ENCODE assay signal across 8 mouse cellular contexts in the genomic region with DNA sequence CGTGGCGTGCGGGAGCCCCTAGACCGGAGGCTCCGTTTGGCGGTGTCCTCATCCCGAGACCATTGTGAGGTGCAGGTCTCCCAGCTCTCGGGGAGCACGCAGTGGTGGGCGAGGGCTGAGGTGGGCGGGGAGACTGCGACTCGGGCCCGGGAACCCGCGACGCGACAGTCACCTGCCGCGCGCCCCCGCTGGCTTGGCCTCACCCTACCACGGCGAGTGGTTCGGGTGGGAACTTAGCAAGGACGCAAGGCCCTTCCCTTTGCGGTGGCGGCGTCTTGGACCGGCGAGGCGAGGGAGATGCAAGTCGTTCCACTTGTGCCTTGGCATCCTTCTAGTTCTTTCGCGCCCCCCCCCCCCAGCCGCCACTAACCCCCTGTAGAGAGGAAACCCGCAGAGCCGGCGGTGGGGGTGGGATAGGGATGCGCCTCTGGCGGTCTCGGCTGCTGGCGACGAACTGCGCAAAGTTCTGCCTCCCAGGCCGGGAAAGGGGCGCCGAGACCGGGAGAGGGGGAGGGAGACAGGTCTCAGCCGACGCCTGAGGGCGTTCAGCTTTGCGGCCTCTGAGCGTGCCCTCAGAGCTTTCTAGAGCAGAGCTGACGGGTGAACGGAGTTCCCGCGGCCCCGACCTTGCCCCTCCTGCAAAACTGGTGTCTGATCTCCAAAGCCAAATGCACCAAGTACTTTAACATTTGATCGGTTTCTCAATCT. TPM values are rescaled to one million over a fixed set of nuclear protein-coding genes. Genes with fewer than 3 reads are reported as not detected.
A peak's percentile ranks its signal among the peaks of the same experiment; 100 is the strongest.
DNase-seq lines count a peak whose midpoint lies in the region; ATAC-seq and TF ChIP-seq lines count a peak whose summit lies in the region.

No protein-coding gene starts in this region.

- H3K9ac ChIP-seq in intestine, embryonic 14.5 days (ENCODE audit: low read length), result peak overlapping the region; percentile 77
- H3K9ac ChIP-seq in limb, embryonic 14.5 days (ENCODE audit: low read depth, low read length, severe bottlenecking), result peak overlapping the region; percentile 71
- H3K9ac ChIP-seq in midbrain, embryonic 14.5 days (replicated peaks; ENCODE audit: low read length), result peak overlapping the region; percentile 82

- peak; percentile 40; the same call in 1 of the 2 replicates for ATAC-seq in intestine, embryonic 14.5 days (replicated peaks; ENCODE audit: low FRiP score, low TSS enrichment, low read depth)
- no peak; the same call in 1 of the 2 replicates for ATAC-seq in limb, embryonic 14.5 days (ENCODE audit: low FRiP score, low read depth)
- ATAC-seq in midbrain, embryonic 14.5 days (ENCODE audit: low FRiP score, low TSS enrichment), result peak; percentile 2; the same call in 1 of the 2 replicates

- intact Hi-C loops in heart, postnatal 25 days (cut with DNase I), result loop anchor here (2.0 to 5.0 kb wide), 2 partner anchors 48 to 167 kb away; a partner anchor contains a TSS

- peak; percentile 46 to 66 for DNase-seq in heart, adult 18-20 months
- DNase-seq in heart, postnatal 25 days (ENCODE audit: low spot score), result no peak
- peak; percentile 58 to 75 for DNase-seq in cerebellum, postnatal 25 days
- peak; percentile 39 for DNase-seq in gastrocnemius, adult 18-20 months (ENCODE audit: low spot score)
- DNase-seq in intestine, embryonic 14.5 days (ENCODE audit: low spot score), result peak; percentile 82
- peak; percentile 33 for DNase-seq in limb, embryonic 14.5 days (ENCODE audit: low spot score)
- DNase-seq in midbrain, embryonic 14.5 days, result peak; percentile 77
- DNase-seq in spleen, adult 18-20 months, result peak; percentile 62 to 63

- under 1% methylated on average over 54 of the region's 60 CpGs for WGBS in intestine, embryonic 14.5 days
- WGBS in limb, embryonic 14.5 days, result under 1% methylated on average over 36 of the region's 60 CpGs
- under 1% methylated on average over 56 of the region's 60 CpGs for WGBS in midbrain, embryonic 14.5 days

- peak overlapping the region; percentile 86 for H3K27ac ChIP-seq in intestine, embryonic 14.5 days (ENCODE audit: low read depth)
- peak overlapping the region; percentile 79 for H3K27ac ChIP-seq in limb, embryonic 14.5 days (replicated peaks; ENCODE audit: low read depth, low read length)
- H3K27ac ChIP-seq in midbrain, embryonic 14.5 days (replicated peaks; ENCODE audit: low read depth, low read length), result peak overlapping the region; percentile 94

- H3K4me2 ChIP-seq in intestine, embryonic 14.5 days (ENCODE audit: low read length), result peak overlapping the region; percentile 58
- H3K4me2 ChIP-seq in limb, embryonic 14.5 days (replicated peaks; ENCODE audit: low read depth, low read length, severe bottlenecking), result peak overlapping the region; percentile 69
- peak overlapping the region; percentile 75 for H3K4me2 ChIP-seq in midbrain, embryonic 14.5 days (ENCODE audit: low read length)

- no peaks in the 10 kb centered on the region for H3K9me3 ChIP-seq in intestine, embryonic 14.5 days (ENCODE audit: control insufficient read depth, low read length)
- H3K9me3 ChIP-seq in limb, embryonic 14.5 days (ENCODE audit: control insufficient read depth, low read length), result no peaks in the 10 kb centered on the region
- H3K9me3 ChIP-seq in midbrain, embryonic 14.5 days (ENCODE audit: control insufficient read depth, low read length), result no peaks in the 10 kb centered on the region

- H3K27me3 ChIP-seq in intestine, embryonic 14.5 days (replicated peaks; ENCODE audit: control insufficient read depth, insufficient read depth, low read length), result no peaks in the 10 kb centered on the region
- H3K27me3 ChIP-seq in limb, embryonic 14.5 days (ENCODE audit: control insufficient read depth, insufficient read depth, low read length), result no peaks in the 10 kb centered on the region
- no peaks in the 10 kb centered on the region for H3K27me3 ChIP-seq in midbrain, embryonic 14.5 days (ENCODE audit: control insufficient read depth, insufficient read depth, low read length)

- H3K4me3 ChIP-seq in intestine, embryonic 14.5 days (ENCODE audit: low read depth, low read length), result peak overlapping the region; percentile 86
- H3K4me3 ChIP-seq in limb, embryonic 14.5 days (replicated peaks; ENCODE audit: low read length), result peak overlapping the region; percentile 86
- H3K4me3 ChIP-seq in midbrain, embryonic 14.5 days (replicated peaks; ENCODE audit: low read depth, low read length), result peak overlapping the region; percentile 68

- no peak for TF ChIP-seq POLR2A in limb, embryonic 14.5 days (IDR thresholded peaks at IDR 0.05; ENCODE audit: borderline replicate concordance, extremely low read depth, insufficient read depth, insufficient read length)

- peaks cover 10% of the 10 kb centered on the region for H3K4me1 ChIP-seq in intestine, embryonic 14.5 days (replicated peaks; ENCODE audit: control insufficient read depth, insufficient read depth, low read length)
- H3K4me1 ChIP-seq in limb, embryonic 14.5 days (ENCODE audit: control insufficient read depth, insufficient read depth, low read length), result peaks cover 11% of the 10 kb centered on the region; the same call in 1 of the 2 replicates
- H3K4me1 ChIP-seq in midbrain, embryonic 14.5 days (ENCODE audit: control insufficient read depth, insufficient read depth, low read length), result peaks cover 13% of the 10 kb centered on the region

- H3K36me3 ChIP-seq in intestine, embryonic 14.5 days (ENCODE audit: control insufficient read depth, insufficient read depth, low read length), result no peaks in the 10 kb centered on the region
- no peaks in the 10 kb centered on the region for H3K36me3 ChIP-seq in limb, embryonic 14.5 days (ENCODE audit: control insufficient read depth, insufficient read depth, low read length)
- H3K36me3 ChIP-seq in midbrain, embryonic 14.5 days (ENCODE audit: control insufficient read depth, insufficient read depth, low read length), result no peaks in the 10 kb centered on the region

RNA-seq across cellular contexts. Expression of a gene that starts 0.6 kb away (rescaled TPM):
- 1 to 10 TPM; 8.5 to 9.1 TPM for total RNA-seq in heart, adult 18-20 months (2021)
- total RNA-seq in heart, postnatal 25 days (2021), result 1 to 10 TPM; 9.2 to 9.9 TPM
- total RNA-seq in gastrocnemius, adult 18-20 months (2021), result 10 to 100 TPM; 11.7 to 12.7 TPM
- polyA plus RNA-seq in intestine, embryonic 14.5 days (2014; fragmentation: Nextera tagmentation; extraction: Ambion mirVana), result 49.9 and 51.0 TPM in 2 replicates
- 14.3 and 15.4 TPM in 2 replicates for polyA plus RNA-seq in limb, embryonic 14.5 days (2012; rRNA removed)
- polyA plus RNA-seq in limb, embryonic 14.5 days (2014; fragmentation: Nextera tagmentation; extraction: Ambion mirVana), result 33.7 and 37.5 TPM in 2 replicates
- polyA plus RNA-seq in midbrain, embryonic 14.5 days (2014; fragmentation: Nextera tagmentation; extraction: Ambion mirVana), result 112 and 120 TPM in 2 replicates

RNA-seq across cellular contexts. Expression of a gene that starts 47.8 kb away (rescaled TPM):
- total RNA-seq in heart, adult 18-20 months (2021), result 1 to 10 TPM; 5.0 to 5.5 TPM
- 1 to 10 TPM; 3.8 to 4.1 TPM for total RNA-seq in heart, postnatal 25 days (2021)
- 1 to 10 TPM; 5.3 to 6.1 TPM for total RNA-seq in gastrocnemius, adult 18-20 months (2021)
- 28.3 and 36.5 TPM in 2 replicates for polyA plus RNA-seq in intestine, embryonic 14.5 days (2014; fragmentation: Nextera tagmentation; extraction: Ambion mirVana)
- 11.6 and 19.2 TPM in 2 replicates for polyA plus RNA-seq in limb, embryonic 14.5 days (2012; rRNA removed)
- 23.4 and 24.9 TPM in 2 replicates for polyA plus RNA-seq in limb, embryonic 14.5 days (2014; fragmentation: Nextera tagmentation; extraction: Ambion mirVana)
- polyA plus RNA-seq in midbrain, embryonic 14.5 days (2014; fragmentation: Nextera tagmentation; extraction: Ambion mirVana), result 14.0 and 14.5 TPM in 2 replicates

RNA-seq across cellular contexts. Expression of a gene that starts 51.3 kb away (rescaled TPM):
- total RNA-seq in heart, adult 18-20 months (2021), result 1 to 10 TPM; 1.4 to 1.8 TPM
- total RNA-seq in heart, postnatal 25 days (2021), result under 1 TPM in 1 of 2 experiments, not detected in 1; 0.56 TPM
- total RNA-seq in gastrocnemius, adult 18-20 months (2021), result 1 to 10 TPM in 1 of 2 experiments, under 1 TPM in 1; 0.47 to 1.1 TPM
- 0.75 and 0.76 TPM in 2 replicates for polyA plus RNA-seq in intestine, embryonic 14.5 days (2014; fragmentation: Nextera tagmentation; extraction: Ambion mirVana)
- 0.17 and 0.34 TPM in 2 replicates for polyA plus RNA-seq in limb, embryonic 14.5 days (2012; rRNA removed)
- 0.41 and 1.0 TPM in 2 replicates for polyA plus RNA-seq in limb, embryonic 14.5 days (2014; fragmentation: Nextera tagmentation; extraction: Ambion mirVana)
- polyA plus RNA-seq in midbrain, embryonic 14.5 days (2014; fragmentation: Nextera tagmentation; extraction: Ambion mirVana), result 2.9 and 4.2 TPM in 2 replicates
